In genomic region chr5:96964062-96965028, GRCm38 (mm10) we compare ENCODE assay signal across 8 mouse cellular contexts. TPM values are rescaled to one million over a fixed set of nuclear protein-coding genes. Genes with fewer than 3 reads are reported as not detected.
DNase-seq lines count a peak whose midpoint lies in the region; ATAC-seq and TF ChIP-seq lines count a peak whose summit lies in the region.

No protein-coding gene starts in this region.

- peaks cover 4% of the 10 kb centered on the region; the same call in 1 of the 2 replicates for H3K4me1 ChIP-seq in lung, embryonic 16.5 days (replicated peaks; ENCODE audit: control insufficient read depth, insufficient read depth, low read length)
- peaks cover 10% of the 10 kb centered on the region; the same call in 1 of the 2 replicates for H3K4me1 ChIP-seq in kidney, adult 2 months (ENCODE audit: control insufficient read depth, insufficient read depth, low read length)
- H3K4me1 ChIP-seq in midbrain, embryonic 12.5 days: peaks cover 18% of the 10 kb centered on the region

- 0 out of 2 replicates have a peak overlapping the region, but pooled peaks have one; percentile 47 for H3K9ac ChIP-seq in lung, embryonic 16.5 days (ENCODE audit: low read length)
- H3K9ac ChIP-seq in midbrain, embryonic 12.5 days (replicated peaks): no peak overlapping the region; the same call in 1 of the 2 replicates

- ATAC-seq in lung, embryonic 16.5 days (ENCODE audit: low read depth): no peak
- ATAC-seq in erythroid progenitor cell, adult 5-6 weeks (replicated peaks; ENCODE audit: low FRiP score, poor library complexity, severe bottlenecking): peak; percentile 40; the same call in 1 of the 2 replicates
- peak; percentile 69 for ATAC-seq in midbrain, embryonic 12.5 days (ENCODE audit: low FRiP score, low read depth)

- no peak for TF ChIP-seq CTCF in kidney, adult 2 months (conservative IDR thresholded peaks at IDR 0.05; ENCODE audit: insufficient read depth, insufficient read length, low read depth, low read length)

- 9% methylated on average over 14 of the region's 14 CpGs for WGBS in lung, embryonic 16.5 days
- 9% methylated on average over 14 of the region's 14 CpGs for WGBS in kidney, adult 2 months
- 3% methylated on average over 14 of the region's 14 CpGs for WGBS in midbrain, embryonic 12.5 days

- no peaks in the 10 kb centered on the region for H3K36me3 ChIP-seq in lung, embryonic 16.5 days (ENCODE audit: control insufficient read depth, insufficient read depth, low read length)
- no peaks in the 10 kb centered on the region for H3K36me3 ChIP-seq in kidney, adult 2 months (ENCODE audit: control insufficient read depth, insufficient read depth, low read length)
- no peaks in the 10 kb centered on the region for H3K36me3 ChIP-seq in midbrain, embryonic 12.5 days

- peak overlapping the region; percentile 13; the same call in 1 of the 2 replicates for H3K27ac ChIP-seq in lung, embryonic 16.5 days (ENCODE audit: low read length)
- peak overlapping the region; percentile 96 for H3K27ac ChIP-seq in kidney, adult 2 months (ENCODE audit: insufficient read depth, low read depth, low read length)
- no peak overlapping the region for H3K27ac ChIP-seq in midbrain, embryonic 12.5 days (replicated peaks)

- H3K27me3 ChIP-seq in lung, embryonic 16.5 days (ENCODE audit: control insufficient read depth, insufficient read depth, low read depth, low read length): no peaks in the 10 kb centered on the region
- no peaks in the 10 kb centered on the region for H3K27me3 ChIP-seq in kidney, adult 2 months (replicated peaks; ENCODE audit: control insufficient read depth, insufficient read depth, low read length)
- no peaks in the 10 kb centered on the region for H3K27me3 ChIP-seq in midbrain, embryonic 12.5 days

- no peaks in the 10 kb centered on the region for H3K9me3 ChIP-seq in lung, embryonic 16.5 days (ENCODE audit: control insufficient read depth, low read length)
- H3K9me3 ChIP-seq in midbrain, embryonic 12.5 days: no peaks in the 10 kb centered on the region

- intact Hi-C loops in gastrocnemius, postnatal 36 days (cut with DNase I): no loop called here

- peak overlapping the region; percentile 29 for H3K4me3 ChIP-seq in lung, embryonic 16.5 days (ENCODE audit: low read length)
- no peak overlapping the region for H3K4me3 ChIP-seq in kidney, adult 2 months (ENCODE audit: insufficient read depth, low read depth, low read length)
- peak overlapping the region; percentile 23 for H3K4me3 ChIP-seq in midbrain, embryonic 12.5 days

- no peak for TF ChIP-seq POLR2A in kidney, adult 2 months (IDR thresholded peaks at IDR 0.05; ENCODE audit: low read depth, low read length)

- DNase-seq in lung, postnatal 36 days: no peak
- peak; percentile 85 for DNase-seq in kidney, adult 2 months
- DNase-seq in natural killer cell, adult 2 months (ENCODE audit: low spot score in 2 of 2): no peak
- no peak for DNase-seq in gastrocnemius, postnatal 36 days
- DNase-seq in frontal cortex, postnatal 25 days (ENCODE audit: low spot score in 2 of 2): no peak

- H3K4me2 ChIP-seq in lung, embryonic 16.5 days (ENCODE audit: low read depth, low read length): peak overlapping the region; percentile 40
- peak overlapping the region; percentile 43 for H3K4me2 ChIP-seq in midbrain, embryonic 12.5 days (replicated peaks)

RNA-seq across cellular contexts. Expression of gene Bmp2k, which starts 33.1 kb away (rescaled TPM):
- polyA plus RNA-seq in lung, embryonic 16.5 days (2015; fragmentation: Nextera tagmentation; extraction: Ambion mirVana): 9.7 and 11.5 TPM in 2 replicates
- 126 and 140 TPM in 2 replicates for total RNA-seq in erythroid progenitor cell, adult 5-6 weeks (2015; ENCODE audit: low replicate concordance)
- total RNA-seq in erythroid progenitor cell, adult 5-6 weeks (2017; ENCODE audit: low replicate concordance): 96.1 and 111 TPM in 2 replicates
- polyA plus RNA-seq in kidney, adult 2 months (2012; rRNA removed): 11.5 and 12.5 TPM in 2 replicates
- polyA plus RNA-seq in midbrain, embryonic 12.5 days (2016; fragmentation: Nextera tagmentation; extraction: Ambion mirVana): 9.4 and 12.3 TPM in 2 replicates
- total RNA-seq in gastrocnemius, postnatal 36 days (2021): 1 to 10 TPM; 8.5 to 9.9 TPM
